9 mouse cellular contexts compared by ENCODE assay signal in genomic region chr19:47882151-47882881, GRCm38 (mm10). TPM values are rescaled to one million over a fixed set of nuclear protein-coding genes. Genes with fewer than 3 reads are reported as not detected.
DNase-seq lines count a peak whose midpoint lies in the region; ATAC-seq lines count a peak whose summit lies in the region.
"Had no signal": no experiment of that assay in that cellular context is flagged by ENCODE, and none has a peak within 500 bp of the region (broad histone marks: within the 10 kb centered on the region; RNA-seq: fewer than 3 reads in every experiment).

No protein-coding gene starts in this region.

- DNase-seq in NIH3T3 (ENCODE audit: low read depth): peak; percentile 98
- peak; percentile 67 for DNase-seq in cerebellum, adult 8-10 months
- peak; percentile 26 to 86 for DNase-seq in frontal cortex, adult 2 months (ENCODE audit: extremely low spot score in 1 of 2, low spot score in 1 of 2)
- DNase-seq in layer of hippocampus, postnatal 36 days: peak; percentile 74 to 79
- DNase-seq in right cerebral cortex, adult 2 months (ENCODE audit: low spot score in 2 of 2): peak; percentile 76 to 83
- peak; percentile 82 for DNase-seq in urinary bladder, postnatal 14 days (ENCODE audit: low spot score)

- H3K36me3 ChIP-seq in hindbrain, embryonic 16.5 days (ENCODE audit: control insufficient read depth, insufficient read depth, low read length): no peaks in the 10 kb centered on the region

- ATAC-seq in hindbrain, embryonic 16.5 days: peak; percentile 73
- ATAC-seq in megakaryocyte, adult 5-6 weeks (ENCODE audit: poor library complexity, severe bottlenecking): peak; percentile 99

- H3K4me1 ChIP-seq in hindbrain, embryonic 16.5 days (ENCODE audit: control insufficient read depth, insufficient read depth, low read depth, low read length): no peaks in the 10 kb centered on the region

- H3K9ac ChIP-seq in hindbrain, embryonic 16.5 days (ENCODE audit: low read depth, low read length): no peak overlapping the region

- WGBS in hindbrain, embryonic 16.5 days: 26% methylated on average over 11 of the region's 11 CpGs

- no peaks in the 10 kb centered on the region for H3K27me3 ChIP-seq in hindbrain, embryonic 16.5 days (replicated peaks; ENCODE audit: control insufficient read depth, insufficient read depth, low read length)

- no peaks in the 10 kb centered on the region for H3K9me3 ChIP-seq in hindbrain, embryonic 16.5 days (ENCODE audit: control insufficient read depth, low read length)
- H3K9me3 ChIP-seq: megakaryocyte, embryonic 14.5 days had no signal

- no peak overlapping the region for H3K4me2 ChIP-seq in hindbrain, embryonic 16.5 days (ENCODE audit: low read length)

- no peak overlapping the region for H3K27ac ChIP-seq in hindbrain, embryonic 16.5 days (ENCODE audit: low read depth, low read length)

- no peak overlapping the region for H3K4me3 ChIP-seq in hindbrain, embryonic 16.5 days (ENCODE audit: low read length)
- H3K4me3 ChIP-seq: megakaryocyte, embryonic 14.5 days had no signal

RNA-seq across cellular contexts. Expression of gene Gsto2, which starts 17.0 kb away (rescaled TPM):
- polyA plus RNA-seq in frontal cortex, adult 2 months (2012; rRNA removed): 1.8 and 2.0 TPM in 2 replicates
- 1.2 and 1.4 TPM in 2 replicates for polyA plus RNA-seq in hindbrain, embryonic 16.5 days (2015; fragmentation: Nextera tagmentation; extraction: Ambion mirVana)
- total RNA-seq in layer of hippocampus, postnatal 36 days (2021): 1 to 10 TPM; 2.7 to 3.1 TPM
- not detected in 2 replicates for total RNA-seq in megakaryocyte, adult 5-6 weeks (2015)
- not detected in 2 replicates for total RNA-seq in megakaryocyte, adult 5-6 weeks (2017)

RNA-seq across cellular contexts. Expression of gene Gsto1, which starts 27.5 kb away (rescaled TPM):
- 46.5 and 48.4 TPM in 2 replicates for polyA plus RNA-seq in frontal cortex, adult 2 months (2012; rRNA removed)
- polyA plus RNA-seq in hindbrain, embryonic 16.5 days (2015; fragmentation: Nextera tagmentation; extraction: Ambion mirVana): 136 and 148 TPM in 2 replicates
- 10 to 100 TPM; 46.5 to 50.0 TPM for total RNA-seq in layer of hippocampus, postnatal 36 days (2021)
- 159 and 168 TPM in 2 replicates for total RNA-seq in megakaryocyte, adult 5-6 weeks (2015)
- 75.9 and 92.0 TPM in 2 replicates for total RNA-seq in megakaryocyte, adult 5-6 weeks (2017)

RNA-seq across cellular contexts. Expression of gene Cfap43, which starts 36.8 kb away (rescaled TPM):
- 0.40 and 0.44 TPM in 2 replicates for polyA plus RNA-seq in frontal cortex, adult 2 months (2012; rRNA removed)
- polyA plus RNA-seq in hindbrain, embryonic 16.5 days (2015; fragmentation: Nextera tagmentation; extraction: Ambion mirVana): 2.9 and 3.0 TPM in 2 replicates
- 1 to 10 TPM; 1.2 to 1.7 TPM for total RNA-seq in layer of hippocampus, postnatal 36 days (2021)
- 0.18 and 0.32 TPM in 2 replicates for total RNA-seq in megakaryocyte, adult 5-6 weeks (2015)
- not detected in 2 replicates for total RNA-seq in megakaryocyte, adult 5-6 weeks (2017)

RNA-seq across cellular contexts. Expression of gene Itprip, which starts 36.8 kb away (rescaled TPM):
- 0.78 and 0.86 TPM in 2 replicates for polyA plus RNA-seq in frontal cortex, adult 2 months (2012; rRNA removed)
- polyA plus RNA-seq in hindbrain, embryonic 16.5 days (2015; fragmentation: Nextera tagmentation; extraction: Ambion mirVana): 4.4 and 4.9 TPM in 2 replicates
- total RNA-seq in layer of hippocampus, postnatal 36 days (2021): 1 to 10 TPM; 1.0 to 1.9 TPM
- total RNA-seq in megakaryocyte, adult 5-6 weeks (2015): 14.8 and 18.9 TPM in 2 replicates
- 28.4 and 28.9 TPM in 2 replicates for total RNA-seq in megakaryocyte, adult 5-6 weeks (2017)

RNA-seq across cellular contexts. Expression of gene Cfap58, which starts 55.2 kb away (rescaled TPM):
- 0.14 and 0.29 TPM in 2 replicates for polyA plus RNA-seq in frontal cortex, adult 2 months (2012; rRNA removed)
- polyA plus RNA-seq in hindbrain, embryonic 16.5 days (2015; fragmentation: Nextera tagmentation; extraction: Ambion mirVana): 0.60 and 0.88 TPM in 2 replicates
- under 1 TPM; 0.30 to 0.35 TPM for total RNA-seq in layer of hippocampus, postnatal 36 days (2021)
- total RNA-seq in megakaryocyte, adult 5-6 weeks (2015): not detected in 2 replicates
- not detected in 2 replicates for total RNA-seq in megakaryocyte, adult 5-6 weeks (2017)
